Mouse (Mus musculus): Measurements from ENCODE around the gene Ptges2. TPM values are rescaled to one million over a fixed set of nuclear protein-coding genes. Genes with fewer than 3 reads are reported as not detected.

Gene Ptges2
- polyA plus RNA-seq, 1 experiment: 10.0 TPM

DNA sequence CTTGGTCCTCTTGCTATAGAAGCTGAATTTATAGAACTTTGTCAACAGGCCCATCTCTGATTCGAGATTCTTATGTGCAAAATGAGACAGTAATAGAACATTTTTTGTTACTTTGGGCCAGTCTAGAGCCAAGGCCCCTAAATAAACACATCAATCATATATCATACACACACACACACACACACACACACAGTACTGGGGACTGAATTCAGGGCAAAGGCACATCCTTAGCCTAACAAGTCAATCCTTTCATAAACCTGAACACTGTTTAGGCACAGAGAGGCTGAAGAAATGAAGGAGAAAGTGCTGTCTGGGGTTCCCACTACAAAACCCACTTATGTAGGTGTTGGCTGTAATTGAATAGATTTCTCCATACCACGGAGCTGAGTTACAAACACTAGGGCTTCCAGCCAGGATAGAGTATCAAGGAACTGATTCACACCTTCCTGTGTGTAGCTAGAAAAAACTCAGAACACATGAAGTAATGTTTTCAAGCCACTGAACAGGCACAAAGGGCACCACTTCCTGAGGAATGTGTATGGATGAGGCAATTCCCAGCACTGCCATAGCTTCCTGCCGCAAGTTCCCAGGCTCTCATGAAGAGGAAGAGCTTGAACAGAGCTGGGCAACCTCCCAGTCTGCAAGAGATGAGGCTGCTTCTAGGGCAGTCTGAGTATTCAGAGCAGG lies 41.1 kb downstream of the Ptges2 start:
- H3K27me3 ChIP-seq (ENCODE audit: control insufficient read depth, insufficient read depth, low read length): no peaks in the 10 kb centered on the region
- no peaks in the 10 kb centered on the region for H3K36me3 ChIP-seq (ENCODE audit: control insufficient read depth, insufficient read depth, low read length)
- WGBS: 85% methylated on average over 3 of the region's 3 CpGs
- no peak for DNase-seq (ENCODE audit: low read depth in 1 of 2, low spot score in 2 of 2)
- H3K4me3 ChIP-seq (ENCODE audit: extremely low read depth, insufficient read depth, insufficient read length): no peak overlapping the region
- H3K4me1 ChIP-seq (ENCODE audit: control insufficient read depth, insufficient read depth, insufficient read length): peaks cover 4% of the 10 kb centered on the region; the same call in 1 of the 2 replicates
- TF ChIP-seq CTCF (IDR thresholded peaks at IDR 0.05; ENCODE audit: extremely low read depth, insufficient read depth, insufficient read length, insufficient replicate concordance) (no peak), POLR2A (IDR thresholded peaks at IDR 0.05; ENCODE audit: low read depth, low read length) (no peak)
- H3K27ac ChIP-seq (ENCODE audit: insufficient read depth, low read length): no peak overlapping the region

GRCm38 (mm10) chr2:32437612-32438166 lies 42.0 kb downstream of the Ptges2 start:
- no peaks in the 10 kb centered on the region for H3K36me3 ChIP-seq (ENCODE audit: control insufficient read depth, insufficient read depth, low read length)
- no peaks in the 10 kb centered on the region for H3K27me3 ChIP-seq (ENCODE audit: control insufficient read depth, insufficient read depth, low read length)
- H3K27ac ChIP-seq (ENCODE audit: insufficient read depth, low read length): no peak overlapping the region
- TF ChIP-seq CTCF (IDR thresholded peaks at IDR 0.05; ENCODE audit: extremely low read depth, insufficient read depth, insufficient read length, insufficient replicate concordance) (no peak), POLR2A (IDR thresholded peaks at IDR 0.05; ENCODE audit: low read depth, low read length) (no peak)
- H3K4me1 ChIP-seq (ENCODE audit: control insufficient read depth, insufficient read depth, insufficient read length): peaks cover 4% of the 10 kb centered on the region; the same call in 1 of the 2 replicates
- WGBS: 61% methylated on average over 2 of the region's 2 CpGs
- no peak overlapping the region for H3K4me3 ChIP-seq (ENCODE audit: extremely low read depth, insufficient read depth, insufficient read length)
- no peak for DNase-seq (ENCODE audit: low read depth in 1 of 2, low spot score in 2 of 2)

- Histone ChIP-seq H3K36me3 (ENCODE audit: control insufficient read depth, insufficient read depth, low read length) (no peaks in the 10 kb centered on the region), H3K27me3 (ENCODE audit: control insufficient read depth, insufficient read depth, low read length) (no peaks in the 10 kb centered on the region), H3K4me1 (ENCODE audit: control insufficient read depth, insufficient read depth, insufficient read length) (peaks cover 4% of the 10 kb centered on the region; the same call in 1 of the 2 replicates), H3K27ac (ENCODE audit: insufficient read depth, low read length) (no peak overlapping the region), H3K4me3 (ENCODE audit: extremely low read depth, insufficient read depth, insufficient read length) (no peak overlapping the region)
- WGBS: 84% methylated on average over 3 of the region's 3 CpGs
- DNase-seq (ENCODE audit: low read depth in 1 of 2, low spot score in 2 of 2): no peak
- TF ChIP-seq POLR2A (IDR thresholded peaks at IDR 0.05; ENCODE audit: low read depth, low read length) (no peak), CTCF (IDR thresholded peaks at IDR 0.05; ENCODE audit: extremely low read depth, insufficient read depth, insufficient read length, insufficient replicate concordance) (no peak)
These were observed 43.0 kb downstream of the Ptges2 start for GRCm38 (mm10) chr2:32438733-32439132.

- TF ChIP-seq CTCF (IDR thresholded peaks at IDR 0.05; ENCODE audit: extremely low read depth, insufficient read depth, insufficient read length, insufficient replicate concordance) (no peak), POLR2A (IDR thresholded peaks at IDR 0.05; ENCODE audit: low read depth, low read length) (no peak)
- no peak overlapping the region for H3K27ac ChIP-seq (ENCODE audit: insufficient read depth, low read length)
- H3K36me3 ChIP-seq (ENCODE audit: control insufficient read depth, insufficient read depth, low read length): no peaks in the 10 kb centered on the region; the same call in 1 of the 2 replicates
- H3K4me1 ChIP-seq (ENCODE audit: control insufficient read depth, insufficient read depth, insufficient read length): peaks cover 4% of the 10 kb centered on the region; the same call in 1 of the 2 replicates
- no peaks in the 10 kb centered on the region for H3K27me3 ChIP-seq (ENCODE audit: control insufficient read depth, insufficient read depth, low read length)
- H3K4me3 ChIP-seq (ENCODE audit: extremely low read depth, insufficient read depth, insufficient read length): no peak overlapping the region
- WGBS: 56% methylated on average over 6 of the region's 6 CpGs
- no peak for DNase-seq (ENCODE audit: low read depth in 1 of 2, low spot score in 2 of 2)
These were observed 43.5 kb downstream of the Ptges2 start for GRCm38 (mm10) chr2:32439177-32439576.

DNA sequence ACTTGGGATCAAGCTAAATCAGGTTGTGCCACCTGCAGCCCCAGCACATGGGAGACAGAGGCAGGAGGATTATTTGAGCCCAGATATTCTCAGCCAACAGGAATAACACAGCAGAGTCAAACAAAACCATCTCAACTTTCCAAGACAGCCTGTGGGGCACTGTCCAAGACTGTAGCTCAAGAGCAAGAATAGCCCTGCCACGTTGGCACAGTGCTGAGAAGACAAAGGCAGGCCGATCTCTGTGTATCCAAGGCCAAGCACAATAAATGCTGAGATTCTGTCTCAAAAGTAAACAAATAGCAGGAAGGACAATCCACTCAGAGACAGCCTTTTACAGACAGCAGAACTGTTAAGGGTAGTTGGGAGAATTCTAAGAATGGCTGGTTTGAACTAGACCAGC lies 44.5 kb downstream of the Ptges2 start:
- peaks cover 4% of the 10 kb centered on the region; the same call in 1 of the 2 replicates for H3K4me1 ChIP-seq (ENCODE audit: control insufficient read depth, insufficient read depth, insufficient read length)
- no peak overlapping the region for H3K27ac ChIP-seq (ENCODE audit: insufficient read depth, low read length)
- DNase-seq (ENCODE audit: low read depth in 1 of 2, low spot score in 2 of 2): no peak
- no peaks in the 10 kb centered on the region; the same call in 1 of the 2 replicates for H3K36me3 ChIP-seq (ENCODE audit: control insufficient read depth, insufficient read depth, low read length)
- no peaks in the 10 kb centered on the region for H3K27me3 ChIP-seq (ENCODE audit: control insufficient read depth, insufficient read depth, low read length)
- TF ChIP-seq CTCF (IDR thresholded peaks at IDR 0.05; ENCODE audit: extremely low read depth, insufficient read depth, insufficient read length, insufficient replicate concordance): no peak
- TF ChIP-seq POLR2A (IDR thresholded peaks at IDR 0.05; ENCODE audit: low read depth, low read length): no peak
- H3K4me3 ChIP-seq (ENCODE audit: extremely low read depth, insufficient read depth, insufficient read length): no peak overlapping the region
- 90% methylated on average over 2 of the region's 2 CpGs for WGBS

- no peak for TF ChIP-seq POLR2A (IDR thresholded peaks at IDR 0.05; ENCODE audit: low read depth, low read length)
- no peak for TF ChIP-seq CTCF (IDR thresholded peaks at IDR 0.05; ENCODE audit: extremely low read depth, insufficient read depth, insufficient read length, insufficient replicate concordance)
- H3K27ac ChIP-seq (ENCODE audit: insufficient read depth, low read length): no peak overlapping the region
- DNase-seq (ENCODE audit: low read depth in 1 of 2, low spot score in 2 of 2): no peak
- H3K4me1 ChIP-seq (ENCODE audit: control insufficient read depth, insufficient read depth, insufficient read length): peaks cover 4% of the 10 kb centered on the region; the same call in 1 of the 2 replicates
- WGBS: 91% methylated on average over 1 of the region's 1 CpGs
- H3K36me3 ChIP-seq (ENCODE audit: control insufficient read depth, insufficient read depth, low read length): no peaks in the 10 kb centered on the region; the same call in 1 of the 2 replicates
- H3K4me3 ChIP-seq (ENCODE audit: extremely low read depth, insufficient read depth, insufficient read length): no peak overlapping the region
- no peaks in the 10 kb centered on the region for H3K27me3 ChIP-seq (ENCODE audit: control insufficient read depth, insufficient read depth, low read length)
These were observed 44.9 kb downstream of the Ptges2 start for GRCm38 (mm10) chr2:32440632-32441031.

- H3K36me3 ChIP-seq (ENCODE audit: control insufficient read depth, insufficient read depth, low read length): no peaks in the 10 kb centered on the region; the same call in 1 of the 2 replicates
- WGBS: 90% methylated on average over 2 of the region's 2 CpGs
- peaks cover 4% of the 10 kb centered on the region for H3K4me1 ChIP-seq (ENCODE audit: control insufficient read depth, insufficient read depth, insufficient read length)
- H3K27me3 ChIP-seq (ENCODE audit: control insufficient read depth, insufficient read depth, low read length): no peaks in the 10 kb centered on the region
- H3K4me3 ChIP-seq (ENCODE audit: extremely low read depth, insufficient read depth, insufficient read length): no peak overlapping the region
- H3K27ac ChIP-seq (ENCODE audit: insufficient read depth, low read length): no peak overlapping the region
- TF ChIP-seq CTCF (IDR thresholded peaks at IDR 0.05; ENCODE audit: extremely low read depth, insufficient read depth, insufficient read length, insufficient replicate concordance) (no peak), POLR2A (IDR thresholded peaks at IDR 0.05; ENCODE audit: low read depth, low read length) (no peak)
- DNase-seq (ENCODE audit: low read depth in 1 of 2, low spot score in 2 of 2): no peak
These were observed 45.9 kb downstream of the Ptges2 start for GRCm38 (mm10) chr2:32441550-32441949.
